In the genomic region with DNA sequence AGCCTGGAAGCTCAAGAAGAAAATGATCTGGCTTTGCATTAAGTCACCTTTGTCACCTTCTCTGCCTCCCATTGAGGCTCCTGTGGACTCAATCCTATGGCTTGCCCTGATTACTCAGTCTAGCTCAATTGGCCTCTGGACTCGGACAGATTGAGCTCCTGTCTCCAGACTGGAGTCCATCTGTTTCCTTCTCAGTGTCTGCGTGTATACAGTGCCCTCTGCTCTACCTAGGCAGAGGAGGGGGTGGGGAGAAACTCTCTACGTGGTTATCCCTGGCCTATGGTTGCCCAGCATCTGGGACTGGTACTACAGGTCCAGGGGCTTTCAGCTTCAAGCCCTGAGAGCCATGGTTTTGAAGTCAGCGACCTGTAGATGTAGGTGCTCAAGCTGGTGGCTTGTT, we compare ENCODE assay signal across 31 mouse cellular contexts. TPM values are rescaled to one million over a fixed set of nuclear protein-coding genes. Genes with fewer than 3 reads are reported as not detected.
A peak's percentile ranks its signal among the peaks of the same experiment; 100 is the strongest.
DNase-seq lines count a peak whose midpoint lies in the region; ATAC-seq lines count a peak whose summit lies in the region.
"Had no signal": no experiment of that assay in that cellular context is flagged by ENCODE, and none has a peak within 500 bp of the region (broad histone marks: within the 10 kb centered on the region; RNA-seq: fewer than 3 reads in every experiment).

No protein-coding gene starts in this region.

- intact Hi-C loops in heart, postnatal 14 days (cut with DNase I): no loop called here

- 0 out of 2 replicates have a peak, but pooled peaks cover under 1% of the 10 kb centered on the region for H3K4me1 ChIP-seq in forebrain, embryonic 14.5 days (ENCODE audit: control insufficient read depth, insufficient read depth, low read length)
- H3K4me1 ChIP-seq in forebrain, embryonic 13.5 days: peaks cover 1% of the 10 kb centered on the region
- H3K4me1 ChIP-seq: limb, embryonic 10.5 days; liver, embryonic 13.5 days had no signal

- no peak overlapping the region for H3K4me2 ChIP-seq in forebrain, embryonic 14.5 days (ENCODE audit: low read length)
- no peak overlapping the region for H3K4me2 ChIP-seq in forebrain, embryonic 13.5 days
- H3K4me2 ChIP-seq: forebrain, embryonic 15.5 days; heart, embryonic 11.5 days; hindbrain, embryonic 14.5 days; limb, embryonic 15.5 days; liver, embryonic 13.5 days had no signal

- no peaks in the 10 kb centered on the region for H3K9me3 ChIP-seq in forebrain, embryonic 14.5 days (replicated peaks; ENCODE audit: control insufficient read depth, low read length)
- no peaks in the 10 kb centered on the region for H3K9me3 ChIP-seq in forebrain, embryonic 13.5 days (replicated peaks)
- H3K9me3 ChIP-seq: forebrain, embryonic 15.5 days; G1E; limb, embryonic 10.5 days; limb, embryonic 15.5 days; liver, embryonic 13.5 days had no signal

- no peak overlapping the region for H3K4me3 ChIP-seq in forebrain, embryonic 14.5 days (ENCODE audit: low read depth, low read length)
- H3K4me3 ChIP-seq in forebrain, embryonic 13.5 days: no peak overlapping the region
- H3K4me3 ChIP-seq: forebrain, embryonic 15.5 days; gastrocnemius, adult 2 months; limb, embryonic 10.5 days; limb, embryonic 15.5 days; liver, embryonic 13.5 days had no signal

- no peak overlapping the region for H3K9ac ChIP-seq in forebrain, embryonic 14.5 days (ENCODE audit: low read length)
- no peak overlapping the region for H3K9ac ChIP-seq in forebrain, embryonic 13.5 days
- H3K9ac ChIP-seq: forebrain, embryonic 15.5 days; hindbrain, embryonic 14.5 days; limb, embryonic 15.5 days; liver, embryonic 13.5 days had no signal

- peak overlapping the region; percentile 23; the same call in 1 of the 2 replicates for H3K27ac ChIP-seq in forebrain, embryonic 14.5 days (ENCODE audit: low read depth, low read length)
- H3K27ac ChIP-seq in forebrain, embryonic 13.5 days: no peak overlapping the region
- H3K27ac ChIP-seq: gastrocnemius, adult 2 months; hindbrain, embryonic 14.5 days; kidney, postnatal 0 days; limb, embryonic 10.5 days; limb, embryonic 15.5 days; liver, embryonic 13.5 days had no signal

- DNase-seq in forebrain, embryonic 14.5 days (ENCODE audit: low spot score): no peak
- DNase-seq in cerebellum, adult 18-20 months: peak; percentile 76 to 86
- DNase-seq in cerebellum, postnatal 10 days: peak; percentile 72 to 73
- DNase-seq in lung, postnatal 10 days: no peak
- no peak for DNase-seq in heart, postnatal 14 days
- no peak for DNase-seq in yolk sac, embryonic 10.5 days (ENCODE audit: low spot score)
- DNase-seq: adrenal gland, postnatal 10 days; gastrocnemius, adult 2 months; gastrocnemius, postnatal 36 days; heart, adult 18-20 months; heart, postnatal 4 days; kidney, adult 2 months; layer of hippocampus, postnatal 36 days; liver, embryonic 13.5 days; lung, adult 18-20 months; midbrain, embryonic 14.5 days; spleen, adult 18-20 months; thymus, postnatal 14 days had no signal

- 69% methylated on average over 4 of the region's 4 CpGs for WGBS in forebrain, embryonic 14.5 days
- 80% methylated on average over 4 of the region's 4 CpGs for WGBS in forebrain, embryonic 13.5 days

- peaks cover 11% of the 10 kb centered on the region for H3K36me3 ChIP-seq in forebrain, embryonic 14.5 days (ENCODE audit: control insufficient read depth, insufficient read depth, low read length)
- H3K36me3 ChIP-seq in forebrain, embryonic 13.5 days (ENCODE audit: poor library complexity, severe bottlenecking): peaks cover 22% of the 10 kb centered on the region
- H3K36me3 ChIP-seq: G1E; liver, embryonic 13.5 days had no signal

- no peak for ATAC-seq in forebrain, embryonic 14.5 days
- ATAC-seq in forebrain, embryonic 13.5 days: no peak
- ATAC-seq: forebrain, embryonic 15.5 days; inflammation-experienced regulatory T-cells, adult 6 months; lung, postnatal 0 days; Patski had no signal

- H3K27me3 ChIP-seq in forebrain, embryonic 14.5 days (replicated peaks; ENCODE audit: control insufficient read depth, insufficient read depth, low read length): no peaks in the 10 kb centered on the region
- no peaks in the 10 kb centered on the region for H3K27me3 ChIP-seq in forebrain, embryonic 13.5 days
- H3K27me3 ChIP-seq: forebrain, embryonic 15.5 days; limb, embryonic 15.5 days; liver, embryonic 13.5 days; Patski had no signal

RNA-seq across cellular contexts. Expression of a gene that starts 26.2 kb away (rescaled TPM):
- polyA plus RNA-seq in forebrain, embryonic 14.5 days (2014; fragmentation: Nextera tagmentation; extraction: Ambion mirVana): 36.1 and 44.6 TPM in 2 replicates
- polyA plus RNA-seq in forebrain, embryonic 13.5 days (2015; fragmentation: Nextera tagmentation; extraction: Ambion mirVana): 26.7 and 30.0 TPM in 2 replicates
- total RNA-seq in heart, postnatal 14 days (2021): under 1 TPM; 0.72 to 0.83 TPM
- total RNA-seq: G1E; monocyte, adult 5-6 weeks; neutrophil, adult 5-6 weeks had no signal
- polyA plus RNA-seq: G1E; inflammation-experienced regulatory T-cells, adult 6 months had no signal

Comparison
In these comparisons a context has a peak if more than half of its experiments do, and no peak if none do; other contexts are left out.
1. DNase-seq: peak in cerebellum, adult 18-20 months (2 of 2) and cerebellum, postnatal 10 days (2 of 2); none in forebrain, embryonic 14.5 days (single experiment), lung, postnatal 10 days (single experiment), heart, postnatal 14 days (0 of 2) and yolk sac, embryonic 10.5 days (single experiment).